Mouse (Mus musculus): Measurements from ENCODE around the gene Srr. TPM values are rescaled to one million over a fixed set of nuclear protein-coding genes. Genes with fewer than 3 reads are reported as not detected.

Gene Srr
- polyA plus RNA-seq, 1 experiment: 6.4 TPM

DNA sequence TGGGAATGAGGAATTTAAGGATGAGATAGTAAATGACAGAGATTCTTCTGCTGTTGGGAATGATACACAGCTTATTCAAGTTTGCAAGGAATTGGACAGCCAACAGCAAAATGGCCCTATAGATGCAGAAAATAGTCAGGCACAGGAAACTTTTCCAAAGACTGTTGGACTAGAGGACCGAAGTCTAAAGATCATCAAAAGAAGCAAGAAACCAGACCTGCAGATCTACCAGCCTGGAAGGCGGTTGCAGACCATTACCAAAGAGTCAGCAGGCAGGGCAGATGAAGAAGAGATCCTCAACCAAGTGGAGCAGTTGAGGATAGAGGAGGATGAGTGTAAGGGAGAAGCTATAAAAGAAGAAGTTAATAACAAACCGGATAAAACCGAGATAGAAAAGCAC, 3.4 kb upstream of the Srr start:
- TF ChIP-seq CTCF (IDR thresholded peaks at IDR 0.05; ENCODE audit: extremely low read depth, insufficient read length, insufficient replicate concordance, low read depth, low read length) (no peak), POLR2A (IDR thresholded peaks at IDR 0.05; ENCODE audit: low read depth, low read length) (no peak)
- Histone ChIP-seq H3K27me3 (ENCODE audit: control insufficient read depth, insufficient read depth, low read length) (no peaks in the 10 kb centered on the region), H3K27ac (ENCODE audit: insufficient read depth, low read depth, low read length) (no peak overlapping the region)

DNA sequence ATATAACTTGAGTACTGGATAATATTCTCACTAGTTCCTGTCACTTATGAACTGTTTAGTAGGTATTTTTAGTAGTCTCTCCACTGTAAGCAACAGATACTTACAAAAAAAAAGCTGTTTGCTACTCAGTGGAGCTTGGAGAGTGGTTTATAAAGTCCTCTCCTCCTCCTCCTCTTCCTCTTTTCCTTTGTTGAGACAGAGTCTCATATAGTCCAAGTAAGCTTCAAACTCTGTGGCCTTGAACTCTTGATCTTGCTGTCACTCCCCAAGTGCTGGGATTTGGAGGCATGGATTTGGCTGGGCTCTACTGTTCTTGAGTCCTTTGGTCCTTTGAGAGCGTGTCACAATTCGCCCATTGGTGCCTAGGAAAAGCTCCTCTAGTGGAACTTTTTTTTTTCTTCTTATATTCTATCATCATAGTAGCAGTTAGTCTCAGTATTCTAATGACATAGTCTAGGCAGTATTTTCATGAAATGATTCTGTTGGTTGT, 1.5 kb upstream of the Srr start:
- WGBS: 76% methylated on average over 2 of the region's 2 CpGs
- peaks cover 4% of the 10 kb centered on the region for H3K36me3 ChIP-seq (ENCODE audit: control insufficient read depth, insufficient read depth, low read length)
- no peak overlapping the region for H3K4me3 ChIP-seq (ENCODE audit: low read depth, low read length)
- no peaks in the 10 kb centered on the region for H3K27me3 ChIP-seq (ENCODE audit: control insufficient read depth, insufficient read depth, low read length)
- 0 out of 2 replicates have a peak, but pooled peaks cover 1% of the 10 kb centered on the region for H3K4me1 ChIP-seq (ENCODE audit: control insufficient read depth, insufficient read depth, insufficient read length, low read length)
- TF ChIP-seq POLR2A (IDR thresholded peaks at IDR 0.05; ENCODE audit: low read depth, low read length): no peak
- H3K27ac ChIP-seq (ENCODE audit: insufficient read depth, low read depth, low read length): no peak overlapping the region

More for the DNA sequence above, 3.4 kb upstream of the Srr start:
- Histone ChIP-seq H3K36me3 (ENCODE audit: control insufficient read depth, insufficient read depth, low read length) (peaks cover 10% of the 10 kb centered on the region), H3K4me1 (ENCODE audit: control insufficient read depth, insufficient read depth, insufficient read length, low read length) (no peaks in the 10 kb centered on the region), H3K4me3 (ENCODE audit: low read depth, low read length) (no peak overlapping the region)
- 54% methylated on average over 4 of the region's 4 CpGs for WGBS

DNA sequence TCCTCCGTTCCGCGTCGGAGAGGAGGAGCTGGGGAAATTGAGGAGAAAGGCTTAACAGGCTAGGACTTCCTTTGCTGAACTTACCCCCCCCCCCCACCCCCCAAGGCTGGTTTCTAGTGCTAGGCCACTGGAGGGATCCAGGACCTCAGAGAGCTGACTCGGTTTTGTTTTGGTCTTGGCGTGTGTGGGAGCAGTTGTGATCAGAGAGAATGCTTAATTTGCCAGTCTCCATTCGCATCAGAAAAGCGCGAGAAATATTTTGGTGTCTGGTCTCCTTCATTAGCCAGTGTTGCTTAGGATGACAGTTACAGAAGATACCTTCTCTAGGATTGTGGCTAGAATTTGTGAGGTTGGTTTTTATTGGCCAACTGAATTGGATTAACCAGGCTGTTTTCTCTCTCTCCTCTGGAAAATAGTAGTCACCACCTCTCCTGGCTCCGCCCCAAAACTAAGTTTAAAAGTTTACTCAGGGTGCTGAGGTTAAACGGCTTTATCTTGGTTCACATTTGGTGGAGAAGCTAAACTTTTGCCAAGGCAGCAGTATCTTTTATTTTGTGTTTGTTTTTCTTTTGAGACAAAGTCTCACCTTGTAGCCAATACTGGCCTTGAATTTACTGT, 749 bp upstream of the Srr start:
- Histone ChIP-seq H3K27ac (ENCODE audit: insufficient read depth, low read depth, low read length) (peak overlapping the region; percentile 97), H3K36me3 (ENCODE audit: control insufficient read depth, insufficient read depth, low read length) (peaks cover 2% of the 10 kb centered on the region), H3K4me1 (ENCODE audit: control insufficient read depth, insufficient read depth, insufficient read length, low read length) (0 out of 2 replicates have a peak, but pooled peaks cover 1% of the 10 kb centered on the region), H3K4me3 (ENCODE audit: low read depth, low read length) (peak overlapping the region; percentile 70), H3K27me3 (ENCODE audit: control insufficient read depth, insufficient read depth, low read length) (no peaks in the 10 kb centered on the region)
- TF ChIP-seq POLR2A (IDR thresholded peaks at IDR 0.05; ENCODE audit: low read depth, low read length): no peak; the same call in 1 of the 2 replicates
- no peak for TF ChIP-seq CTCF (IDR thresholded peaks at IDR 0.05; ENCODE audit: extremely low read depth, insufficient read length, insufficient replicate concordance, low read depth, low read length)
- WGBS: under 1% methylated on average over 11 of the region's 11 CpGs

DNA sequence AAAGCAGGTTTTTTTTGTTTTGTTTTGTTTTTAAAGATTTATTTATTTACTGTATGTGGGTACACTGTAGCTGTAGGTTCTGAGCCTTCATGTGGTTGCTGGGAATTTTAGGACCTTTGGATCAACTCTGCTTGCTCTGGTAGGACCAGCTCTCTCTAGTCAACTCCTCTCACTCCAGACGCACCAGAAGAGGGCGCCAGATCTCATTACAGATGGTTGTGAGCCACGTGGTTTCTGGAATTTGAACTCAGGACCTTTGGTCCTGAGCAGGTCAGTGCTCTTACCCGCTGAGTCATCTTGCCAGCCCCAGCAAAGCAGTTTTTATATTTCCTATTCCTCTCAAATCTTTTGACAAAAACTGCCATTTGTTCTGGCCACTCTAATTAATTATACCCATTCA, 1.6 kb downstream of the Srr start:
- WGBS: 24% methylated on average over 4 of the region's 4 CpGs
- Histone ChIP-seq H3K27ac (ENCODE audit: insufficient read depth, low read depth, low read length) (peak overlapping the region; percentile 79), H3K4me3 (ENCODE audit: low read depth, low read length) (no peak overlapping the region), H3K36me3 (ENCODE audit: control insufficient read depth, insufficient read depth, low read length) (peaks cover 8% of the 10 kb centered on the region), H3K4me1 (ENCODE audit: control insufficient read depth, insufficient read depth, insufficient read length, low read length) (0 out of 2 replicates have a peak, but pooled peaks cover 1% of the 10 kb centered on the region), H3K27me3 (ENCODE audit: control insufficient read depth, insufficient read depth, low read length) (no peaks in the 10 kb centered on the region)
- peak; percentile 70; the same call in 1 of the 2 replicates for TF ChIP-seq CTCF (IDR thresholded peaks at IDR 0.05; ENCODE audit: extremely low read depth, insufficient read length, insufficient replicate concordance, low read depth, low read length)
- TF ChIP-seq POLR2A (IDR thresholded peaks at IDR 0.05; ENCODE audit: low read depth, low read length): no peak

DNA sequence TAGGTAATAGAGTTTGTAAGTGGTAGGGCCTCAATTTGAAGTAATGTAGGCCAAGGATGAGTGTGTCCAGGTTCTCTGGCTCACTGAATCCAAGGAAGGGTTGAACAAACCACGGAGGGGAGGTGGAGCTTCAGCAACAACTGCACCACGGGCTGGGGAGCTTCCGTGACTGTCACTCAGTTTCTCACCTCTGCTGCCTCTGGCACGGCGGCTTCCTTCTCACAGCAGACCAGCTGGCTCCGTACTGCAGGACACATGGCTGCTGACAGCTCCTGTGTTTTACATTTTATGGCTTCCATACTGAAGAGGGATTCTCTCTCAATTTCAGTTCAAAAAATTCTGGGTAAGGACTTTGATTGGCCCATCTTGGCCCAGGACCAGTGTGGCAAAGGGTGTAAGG, 6.5 kb downstream of the Srr start:
- H3K36me3 ChIP-seq (ENCODE audit: control insufficient read depth, insufficient read depth, low read length): peaks cover 20% of the 10 kb centered on the region
- H3K4me3 ChIP-seq (ENCODE audit: low read depth, low read length): no peak overlapping the region
- H3K4me1 ChIP-seq (ENCODE audit: control insufficient read depth, insufficient read depth, insufficient read length, low read length): 0 out of 2 replicates have a peak, but pooled peaks cover 1% of the 10 kb centered on the region
- TF ChIP-seq POLR2A (IDR thresholded peaks at IDR 0.05; ENCODE audit: low read depth, low read length) (no peak), CTCF (IDR thresholded peaks at IDR 0.05; ENCODE audit: extremely low read depth, insufficient read length, insufficient replicate concordance, low read depth, low read length) (no peak)
- no peak overlapping the region for H3K27ac ChIP-seq (ENCODE audit: insufficient read depth, low read depth, low read length)
- H3K27me3 ChIP-seq (ENCODE audit: control insufficient read depth, insufficient read depth, low read length): no peaks in the 10 kb centered on the region
- WGBS: 76% methylated on average over 6 of the region's 6 CpGs

DNA sequence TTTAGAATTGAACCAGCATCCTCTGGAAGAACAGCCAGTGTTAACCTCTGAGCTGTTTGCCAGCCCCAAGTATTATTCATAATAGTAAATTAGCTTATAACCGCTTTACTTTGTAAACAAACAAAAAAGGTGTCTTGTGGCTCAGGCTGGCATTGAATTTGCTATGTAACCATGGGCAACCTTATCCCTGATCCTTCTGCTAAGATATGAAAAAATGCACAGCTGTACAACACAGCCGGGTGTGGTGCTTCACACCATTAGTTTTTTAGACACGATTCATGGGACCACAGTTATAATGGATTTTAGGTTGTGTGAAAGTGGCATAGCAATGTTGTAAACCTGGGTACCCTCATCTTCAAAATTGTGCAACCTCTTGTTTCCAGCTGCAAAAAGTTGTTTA, 13.3 kb downstream of the Srr start:
- Histone ChIP-seq H3K27ac (ENCODE audit: insufficient read depth, low read depth, low read length) (no peak overlapping the region), H3K4me1 (ENCODE audit: control insufficient read depth, insufficient read depth, insufficient read length, low read length) (no peaks in the 10 kb centered on the region), H3K36me3 (ENCODE audit: control insufficient read depth, insufficient read depth, low read length) (peaks cover 28% of the 10 kb centered on the region), H3K4me3 (ENCODE audit: low read depth, low read length) (no peak overlapping the region), H3K27me3 (ENCODE audit: control insufficient read depth, insufficient read depth, low read length) (no peaks in the 10 kb centered on the region)
- TF ChIP-seq POLR2A (IDR thresholded peaks at IDR 0.05; ENCODE audit: low read depth, low read length): no peak
- TF ChIP-seq CTCF (IDR thresholded peaks at IDR 0.05; ENCODE audit: extremely low read depth, insufficient read length, insufficient replicate concordance, low read depth, low read length): no peak
- WGBS: 55% methylated on average over 3 of the region's 3 CpGs

DNA sequence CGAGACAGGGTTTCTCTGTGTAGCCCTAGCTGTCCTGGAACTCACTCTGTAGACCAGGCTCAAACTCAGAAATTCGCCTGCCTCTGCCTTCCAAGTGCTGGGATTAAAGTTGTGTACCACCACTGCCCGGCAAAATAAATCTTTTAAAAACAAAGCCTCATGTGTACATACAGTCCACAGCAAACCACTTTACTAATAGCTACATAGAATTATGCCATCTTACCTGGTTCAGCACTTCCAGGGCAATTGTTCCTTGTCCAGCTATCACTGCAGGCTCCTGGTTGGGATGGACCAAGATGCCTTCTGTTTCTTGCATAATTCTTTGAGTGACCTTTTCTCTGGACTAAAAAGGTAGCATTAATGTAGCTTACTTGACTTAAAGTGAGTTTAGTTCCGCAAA, 15.8 kb downstream of the Srr start:
- TF ChIP-seq CTCF (IDR thresholded peaks at IDR 0.05; ENCODE audit: extremely low read depth, insufficient read length, insufficient replicate concordance, low read depth, low read length): no peak
- no peak for TF ChIP-seq POLR2A (IDR thresholded peaks at IDR 0.05; ENCODE audit: low read depth, low read length)
- WGBS: 90% methylated on average over 4 of the region's 4 CpGs
- no peak overlapping the region for H3K27ac ChIP-seq (ENCODE audit: insufficient read depth, low read depth, low read length)

More for the DNA sequence above, 15.8 kb downstream of the Srr start:
- Histone ChIP-seq H3K27me3 (ENCODE audit: control insufficient read depth, insufficient read depth, low read length) (no peaks in the 10 kb centered on the region), H3K36me3 (ENCODE audit: control insufficient read depth, insufficient read depth, low read length) (peaks cover 50% of the 10 kb centered on the region), H3K4me1 (ENCODE audit: control insufficient read depth, insufficient read depth, insufficient read length, low read length) (no peaks in the 10 kb centered on the region), H3K4me3 (ENCODE audit: low read depth, low read length) (no peak overlapping the region)

All from small intestine, adult 2 months (tissue).